Mouse (Mus musculus): Measurements from ENCODE around the gene Gm10217.
A peak's percentile ranks its signal among the peaks of the same experiment; 100 is the strongest.

Gene Gm10217

DNA sequence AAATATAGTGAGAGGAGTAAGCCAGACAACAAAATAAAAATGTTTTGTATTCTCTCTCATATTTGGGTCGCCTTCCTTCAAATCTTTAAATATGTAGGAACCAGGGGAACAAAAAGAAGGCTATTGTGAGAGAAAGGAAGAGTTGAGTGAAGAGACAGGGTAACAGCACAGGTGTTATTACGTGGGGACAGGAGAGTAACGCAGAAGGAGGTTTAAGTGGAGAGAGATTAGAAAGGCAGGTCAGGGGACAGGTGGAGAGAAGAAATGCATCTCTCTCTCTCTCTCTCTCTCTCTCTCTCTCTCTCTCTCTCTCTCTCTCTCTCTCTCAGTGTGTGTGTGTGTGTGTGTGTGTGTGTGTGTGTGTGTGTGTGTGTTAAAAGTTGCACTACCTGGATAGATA is at the start of gene Gm10217:
Gm10217 (plus strand) TSS at position 301 of the 400 bp plus-strand sequence.
- no peak for DNase-seq

DNA sequence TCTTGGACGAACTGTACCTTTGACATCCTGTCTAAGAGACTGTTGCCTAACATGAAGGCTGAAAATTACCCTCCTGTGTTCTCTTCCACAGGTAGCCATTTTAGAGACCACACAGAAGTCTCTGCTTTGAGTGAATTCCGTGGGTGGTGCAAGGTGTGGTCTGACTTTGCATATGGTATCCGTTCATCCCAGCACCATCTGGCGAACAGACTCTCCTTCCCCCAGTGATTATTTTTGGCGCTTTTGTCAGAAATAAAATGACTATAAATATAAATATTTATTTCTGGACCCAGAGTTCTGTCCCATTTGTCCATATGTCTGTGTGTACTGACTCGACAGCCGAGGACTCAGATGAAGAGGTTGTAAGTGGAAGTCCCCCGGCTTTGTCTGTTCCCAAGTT is 39.3 kb upstream of the Gm10217 start:
- DNase-seq, result no peak

DNA sequence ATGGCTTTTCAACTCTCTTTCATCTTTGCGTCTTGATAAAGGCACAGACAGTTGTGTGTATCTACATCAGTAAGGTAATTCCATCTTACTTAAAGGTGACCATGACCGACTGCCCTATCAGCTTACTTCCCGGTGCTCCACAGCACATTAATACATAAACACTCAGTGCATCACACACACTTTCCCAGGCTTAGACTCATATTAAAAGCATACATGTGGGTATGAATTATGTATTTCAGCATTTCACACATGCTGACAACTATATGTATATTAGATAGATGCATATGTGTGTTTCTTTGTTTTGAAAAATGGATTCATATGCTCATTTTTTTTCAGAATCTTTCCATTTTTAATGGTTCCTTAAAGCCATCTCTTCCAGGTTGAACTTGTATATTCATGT is 23.8 kb upstream of the Gm10217 start:
- DNase-seq, result no peak

DNA sequence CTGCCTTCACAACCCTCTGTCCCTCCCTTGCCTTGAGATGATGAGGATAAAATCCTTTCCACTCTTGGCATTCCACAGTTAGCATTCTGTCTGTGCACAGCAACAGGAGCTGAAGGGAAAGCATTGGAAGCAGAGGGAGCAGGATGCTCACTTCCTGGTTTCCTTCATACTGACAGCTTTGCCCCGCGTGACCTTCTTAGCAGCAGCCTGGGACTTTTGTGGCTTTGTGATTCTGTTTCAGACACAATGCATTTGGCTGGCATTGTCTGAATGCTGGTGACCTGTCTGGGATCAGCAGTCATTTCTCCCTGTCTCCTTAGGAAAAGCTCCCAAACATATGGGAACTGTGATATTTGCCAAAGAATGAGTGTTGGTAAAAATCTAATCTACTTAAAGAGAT is 4.8 kb upstream of the Gm10217 start:
- DNase-seq, result no peak

DNA sequence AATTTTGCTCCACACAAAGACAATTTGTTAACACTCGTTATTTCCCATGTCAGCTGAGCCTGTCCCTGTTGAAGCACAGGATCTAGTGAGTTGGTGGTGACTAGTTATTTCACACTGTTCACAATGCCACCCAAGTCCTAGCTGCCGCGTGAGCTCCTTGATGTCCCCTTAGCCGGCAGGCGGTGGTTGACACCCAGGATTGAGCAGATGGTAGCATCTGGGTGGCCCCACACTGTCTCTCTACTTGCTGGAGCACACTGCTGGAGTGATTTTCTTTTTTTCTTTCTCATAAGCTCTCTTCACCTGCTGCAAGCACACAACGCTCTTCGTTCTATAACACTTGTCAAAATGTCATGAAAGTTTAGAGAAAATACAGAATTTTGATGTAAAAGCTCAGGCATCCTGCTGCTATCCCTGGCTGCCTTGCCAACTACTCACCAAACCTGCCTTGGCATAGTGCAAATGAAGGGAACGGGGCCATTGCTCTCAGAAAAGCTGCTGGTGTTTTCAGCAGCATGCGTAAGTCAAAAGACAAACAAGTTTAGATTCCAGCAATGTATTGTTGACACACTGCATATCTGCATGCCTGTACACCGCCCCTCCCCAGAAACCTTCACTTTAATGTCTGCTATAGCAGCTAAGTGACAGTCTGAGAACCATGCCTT is 3.4 kb upstream of the Gm10217 start:
- DNase-seq, result peak; percentile 31 to 50

DNA sequence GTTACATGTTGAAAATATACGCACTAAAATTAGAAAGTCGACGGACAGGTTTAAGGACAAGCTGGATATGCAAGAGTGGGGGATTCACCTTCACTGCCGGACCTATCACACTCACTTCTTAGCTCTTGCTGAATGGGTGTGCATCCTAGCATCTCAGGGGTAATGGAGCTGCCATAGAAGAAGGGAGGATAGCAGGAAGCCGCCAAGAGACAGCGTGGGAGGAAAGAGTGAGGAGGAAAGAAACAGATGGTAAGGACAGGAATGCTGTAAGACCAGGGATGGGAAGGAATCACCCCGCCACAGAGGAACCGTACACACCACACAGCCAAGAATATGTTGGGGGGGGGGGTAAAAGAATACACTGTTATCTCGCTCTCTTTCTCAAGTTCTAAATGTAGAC is 1.1 kb downstream of the Gm10217 start:
- DNase-seq, result no peak

DNA sequence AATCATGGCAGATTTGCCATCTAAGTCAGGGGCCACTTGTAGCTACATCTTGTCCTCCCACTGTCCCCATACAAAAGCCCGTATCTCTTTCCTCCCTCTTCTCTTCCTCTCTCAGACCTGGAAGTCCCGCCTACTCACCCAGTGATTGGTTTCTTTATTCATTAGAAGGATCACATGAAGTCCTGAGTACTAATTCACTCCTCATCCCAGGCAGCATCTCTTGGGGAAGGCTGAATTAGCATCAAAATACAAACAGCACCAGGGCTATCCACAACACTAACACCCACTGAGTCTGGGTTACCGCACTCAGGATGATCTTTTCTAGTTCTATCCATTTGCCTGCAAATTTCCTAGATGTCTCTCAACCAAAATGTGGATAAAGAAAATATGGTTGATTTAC is 4.0 kb downstream of the Gm10217 start:
- no peak for DNase-seq

DNA sequence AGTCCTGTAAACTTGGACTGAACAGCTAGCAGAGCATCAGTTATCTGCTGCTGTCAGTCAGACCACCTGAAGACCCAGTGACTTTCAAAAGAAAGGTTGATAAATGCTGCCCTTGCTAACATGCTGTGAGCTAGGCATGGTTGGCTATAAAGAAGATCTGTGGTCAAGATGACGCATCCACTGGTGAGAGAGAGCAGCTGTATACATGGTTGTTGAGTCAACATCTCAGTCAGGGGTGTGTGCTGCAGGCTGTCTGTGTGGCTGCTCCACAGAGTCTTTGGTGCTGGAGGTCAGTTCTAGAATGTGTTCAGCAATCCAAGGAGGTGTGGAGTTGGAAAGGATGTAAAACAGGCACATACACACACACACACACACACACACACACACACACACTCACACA is 12.2 kb downstream of the Gm10217 start:
- DNase-seq, result no peak

DNA sequence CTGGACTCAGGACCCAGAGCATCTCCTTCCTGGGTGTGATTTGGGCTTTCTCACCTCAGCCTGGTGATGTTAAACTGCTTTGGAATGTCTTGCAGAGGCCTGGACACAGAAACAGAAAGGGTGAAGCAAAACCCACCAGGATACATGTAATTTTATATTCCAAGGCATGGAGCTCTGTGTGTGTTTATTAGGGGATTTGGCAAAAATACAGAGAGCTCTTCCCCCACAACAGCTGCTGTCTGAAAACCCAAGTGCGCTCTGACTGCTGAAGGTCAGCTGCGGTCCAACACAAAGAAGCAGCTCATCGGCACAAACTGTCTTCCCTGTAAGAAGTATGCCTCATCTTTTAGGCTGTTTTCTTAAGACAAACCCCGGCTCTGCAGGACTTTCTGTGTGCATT is 15.9 kb downstream of the Gm10217 start:
- DNase-seq, result peak; percentile 51 to 61

DNA sequence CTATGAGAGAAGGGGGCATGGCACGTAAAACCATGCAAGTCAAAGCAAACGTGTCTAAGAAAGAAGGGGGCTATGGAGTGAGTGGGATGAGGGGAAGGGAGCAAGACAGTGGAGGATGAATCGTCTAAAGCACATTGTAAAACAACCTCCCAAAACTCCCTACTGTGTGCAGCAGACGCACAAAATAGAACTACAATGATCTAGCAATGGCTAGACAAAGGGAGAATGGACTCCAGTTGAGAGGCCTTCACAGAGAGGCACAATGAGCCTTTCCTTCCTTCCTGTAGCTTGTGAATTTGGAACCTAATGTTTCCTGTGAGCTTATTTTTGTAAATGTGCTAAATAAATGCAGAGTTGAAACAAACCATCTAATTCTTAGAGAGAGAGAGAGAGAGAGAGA is 22.7 kb downstream of the Gm10217 start:
- no peak for DNase-seq

DNA sequence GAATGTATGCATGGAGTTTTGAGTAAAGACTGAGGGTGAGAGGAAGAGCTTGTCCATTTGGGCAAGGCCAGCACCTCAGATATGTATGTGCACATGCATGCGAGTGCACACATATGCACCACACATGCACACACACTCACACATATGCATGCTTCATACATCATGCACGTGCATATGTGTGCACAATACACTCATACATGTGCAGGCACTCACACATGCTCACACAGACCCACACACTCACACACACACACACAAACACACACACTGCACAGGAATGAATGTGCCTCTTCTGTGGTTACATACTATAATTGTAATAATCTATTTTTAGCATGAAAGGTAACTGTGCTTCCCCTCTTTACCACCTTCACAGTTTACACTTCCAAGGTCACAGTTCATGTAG is 35.1 kb downstream of the Gm10217 start:
- no peak for DNase-seq

DNA sequence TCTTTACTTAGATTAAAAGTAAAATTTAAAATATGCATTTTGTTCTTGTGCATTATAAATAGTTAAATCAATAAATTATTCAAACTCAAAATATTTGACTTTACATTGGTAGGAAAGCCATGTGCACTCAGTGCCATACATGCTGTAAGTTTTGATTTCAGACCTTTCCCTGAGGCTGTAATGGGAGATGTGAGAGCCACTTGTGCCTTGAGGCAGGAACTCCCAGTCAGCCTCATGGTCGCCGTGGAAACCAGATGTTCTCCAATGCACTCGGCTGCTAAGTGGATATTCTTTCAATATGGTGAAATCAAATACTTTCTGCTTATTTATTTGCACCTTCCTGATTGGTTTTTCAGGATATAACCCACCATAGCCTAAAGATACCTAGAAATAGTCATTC is 35.6 kb downstream of the Gm10217 start:
- DNase-seq, result no peak

Measured in cerebellum, postnatal 10 days (tissue).